Mouse (Mus musculus) large intestine, adult 2 months (tissue): Measurements from ENCODE around the gene Atp6v1g2. TPM values are rescaled to one million over a fixed set of nuclear protein-coding genes. Genes with fewer than 3 reads are reported as not detected.

Experiments
- DNase-seq: peaks from one replicate; pipeline ENCODE4 v3.0.0-alpha.2; 2012; ENCODE audit warnings: low read depth, low spot score
- whole genome bisulfite sequencing: fragments of 180-500 bp; shearing (Covaris S2); methylation state at CpG from one replicate; pipeline ENCODE4 v1.1.7; 2018; 5-methylcytosine and 5-hydroxymethylcytosine counted together
- polyA plus RNA-seq: library from polyadenylated mRNA; depleted of rRNA; stranded (reverse); fragments of >200 nt; gene quantifications from 2 replicates; pipeline ENCODE4 v1.2.3, GENCODE M21; 2012; rRNA removed

Gene Atp6v1g2
- polyA plus RNA-seq, 1 experiment: 4.2 TPM

DNA sequence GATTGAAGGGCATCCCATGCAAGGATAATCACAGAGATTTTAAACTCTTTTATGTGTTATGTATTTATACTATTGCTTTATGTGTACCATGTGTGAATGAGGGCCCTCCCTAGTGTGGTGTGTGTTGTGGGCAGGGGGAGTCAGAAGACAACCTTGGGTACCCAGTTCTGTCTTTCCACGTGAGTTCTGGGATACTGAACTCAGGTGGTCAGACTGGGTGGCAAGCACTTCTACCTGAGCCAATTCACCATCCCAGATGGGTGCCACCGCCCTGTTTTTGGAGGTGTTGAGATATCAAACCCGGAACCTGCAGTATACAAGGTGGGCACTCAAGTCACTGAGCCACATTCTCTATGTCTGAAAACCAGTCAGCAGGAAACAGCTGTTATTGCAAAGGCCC, 38.8 kb downstream of the Atp6v1g2 start:
- WGBS: 80% methylated on average over 3 of the region's 3 CpGs
- no peak for DNase-seq

DNA sequence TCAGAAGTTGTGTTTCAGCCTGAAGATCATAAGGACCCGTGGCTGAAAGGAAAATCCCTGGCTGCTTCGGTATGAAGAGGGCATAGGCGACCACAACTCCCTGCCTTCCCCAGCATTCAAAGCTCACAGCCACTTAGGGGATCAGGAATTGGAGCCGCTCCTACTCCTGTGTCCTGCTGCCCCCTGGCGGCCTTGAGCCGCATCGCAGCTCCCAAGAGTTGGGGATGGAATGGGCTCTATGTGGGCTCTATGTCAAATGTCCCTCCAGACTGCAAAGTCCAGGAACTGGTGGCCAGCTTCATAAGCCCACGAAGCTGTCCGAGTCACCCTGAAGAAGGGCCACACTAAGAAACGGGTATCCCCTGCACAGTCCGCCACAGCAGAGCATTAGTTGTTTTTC, 41.3 kb downstream of the Atp6v1g2 start:
- DNase-seq: no peak
- WGBS: 5% methylated on average over 11 of the region's 11 CpGs

DNA sequence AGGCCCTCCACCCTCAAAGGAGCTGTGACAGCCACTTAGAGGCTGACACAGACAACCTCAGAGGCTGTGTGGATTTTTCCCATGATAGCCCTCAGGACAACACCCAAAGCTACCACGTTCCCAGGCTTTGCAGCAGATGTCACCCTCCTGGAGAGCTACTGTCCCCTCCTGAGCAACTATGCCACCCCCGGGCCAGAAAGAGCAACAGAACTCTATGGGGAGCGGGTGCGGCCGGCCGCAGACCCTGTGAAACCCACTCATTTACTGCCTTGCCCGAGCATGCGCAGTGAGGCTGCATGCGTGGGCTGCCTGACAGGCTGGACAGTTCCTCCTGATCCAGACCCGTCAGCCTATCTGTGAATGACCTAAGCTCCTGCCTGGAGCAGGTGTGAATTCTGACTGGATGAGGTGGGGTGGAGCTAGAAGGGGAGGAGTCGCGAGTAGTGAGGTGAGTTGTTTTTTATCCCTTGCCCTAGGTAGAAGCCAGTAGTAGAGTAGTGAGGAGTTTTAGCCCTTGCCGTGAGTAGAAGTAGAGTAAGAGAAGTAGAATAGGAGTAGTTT, 42.9 kb downstream of the Atp6v1g2 start:
- 14% methylated on average over 13 of the region's 13 CpGs for WGBS

DNA sequence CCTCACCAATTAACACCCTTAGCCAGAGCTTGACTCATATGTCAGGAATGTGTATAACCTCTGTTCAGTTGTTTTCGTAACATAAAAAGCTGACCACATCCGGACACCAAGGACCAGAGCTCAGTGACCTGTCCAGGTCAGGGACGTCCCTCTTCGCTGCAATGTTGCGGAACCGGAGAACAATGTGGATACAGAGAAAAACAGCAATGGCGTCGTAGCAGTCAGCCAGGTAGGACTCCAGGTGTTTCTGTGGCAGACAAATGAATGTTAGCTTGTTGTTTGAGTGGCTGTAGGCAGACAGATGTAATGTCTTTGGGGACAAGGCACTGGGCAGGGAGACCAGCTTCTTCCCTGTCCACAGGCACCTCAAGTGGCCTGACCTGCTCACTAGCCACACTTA, 44.6 kb downstream of the Atp6v1g2 start:
- DNase-seq: no peak
- WGBS: 78% methylated on average over 8 of the region's 8 CpGs

More for the DNA sequence above, 42.9 kb downstream of the Atp6v1g2 start:
- DNase-seq: no peak

DNA sequence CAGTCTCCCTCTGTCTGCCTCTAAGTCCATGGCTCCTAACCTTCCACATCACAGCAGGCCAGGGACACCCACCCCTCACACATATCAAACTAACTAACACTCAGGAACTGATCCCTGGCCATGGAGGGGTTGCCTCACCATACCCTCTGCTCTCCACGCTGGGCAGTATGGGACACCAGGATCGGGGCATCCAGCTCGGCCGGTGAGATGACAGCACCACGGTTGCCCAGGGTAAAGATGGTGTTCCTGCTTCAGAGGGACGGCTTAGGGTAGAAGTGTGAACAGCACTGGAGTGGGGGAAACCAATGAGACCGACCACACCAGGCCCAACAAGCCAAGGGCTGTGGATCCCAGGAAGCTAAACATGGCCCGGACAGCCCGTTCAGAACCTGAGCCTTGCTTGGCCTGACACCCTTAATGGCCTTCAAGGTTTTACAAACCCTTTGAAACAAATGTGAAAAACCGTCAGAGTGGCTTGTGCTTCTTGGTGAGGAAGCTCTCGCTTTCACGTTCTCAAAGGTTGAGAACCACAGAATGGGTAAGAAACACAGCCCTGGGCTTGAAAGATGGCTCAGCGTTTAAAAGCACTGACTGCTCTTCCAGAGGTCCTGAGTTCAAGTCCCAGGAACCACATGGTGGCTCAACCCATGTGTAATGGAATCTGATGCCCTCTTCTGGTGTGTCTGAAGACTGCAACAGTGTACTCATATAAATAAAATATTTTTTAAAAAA, 45.7 kb downstream of the Atp6v1g2 start:
- WGBS: 88% methylated on average over 13 of the region's 13 CpGs
- no peak for DNase-seq

DNA sequence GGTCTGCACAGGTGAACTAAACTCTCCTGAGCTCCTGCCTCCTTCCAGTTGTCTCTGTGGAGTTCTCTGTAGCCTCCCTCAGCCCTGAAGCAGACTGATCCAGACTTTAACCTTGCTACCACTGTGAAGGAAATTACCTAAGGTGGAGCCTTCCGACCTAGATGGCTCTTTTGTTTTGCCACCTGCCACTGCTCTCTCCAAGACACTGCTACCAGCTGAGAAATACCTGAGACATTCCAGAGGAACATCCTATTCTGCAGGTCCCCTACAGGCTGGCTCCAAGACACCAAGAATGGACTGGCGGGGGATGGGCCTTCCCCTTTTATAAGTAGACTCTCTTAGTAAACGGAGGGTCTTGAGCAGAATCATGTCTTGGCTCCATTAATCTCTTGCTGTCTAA, 46.8 kb downstream of the Atp6v1g2 start:
- WGBS: 49% methylated on average over 3 of the region's 3 CpGs
- no peak for DNase-seq

DNA sequence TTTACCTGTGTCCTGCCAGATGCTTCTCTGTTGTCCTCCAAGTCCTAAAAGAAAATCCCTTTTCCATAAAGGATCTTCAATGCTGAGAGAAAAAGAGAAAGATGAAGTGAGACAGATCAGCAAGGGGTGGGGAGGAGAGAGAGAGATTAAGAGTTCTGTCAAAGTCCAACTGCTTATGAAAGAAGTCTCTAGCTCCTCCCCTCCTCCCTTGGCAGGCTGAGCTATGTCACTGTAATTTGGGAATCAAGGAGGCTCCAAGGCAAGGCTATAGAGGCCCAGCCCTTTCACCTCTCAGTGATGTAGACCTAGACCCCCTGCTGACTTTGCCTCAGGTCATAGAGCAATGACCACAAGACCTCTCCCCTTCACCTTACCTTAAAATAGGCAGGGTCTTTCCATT, 52.0 kb downstream of the Atp6v1g2 start:
- DNase-seq: no peak

Other genes with a start within 250 kb of the Atp6v1g2 start
- gene Vars, start 232.7 kb upstream of the Atp6v1g2 start, polyA plus RNA-seq: 104 and 139 TPM in 2 replicates
- gene Vwa7, start 217.1 kb upstream of the Atp6v1g2 start, polyA plus RNA-seq: 0.38 and 0.64 TPM in 2 replicates
- gene Sapcd1, start 205.6 kb upstream of the Atp6v1g2 start, polyA plus RNA-seq: 0.81 and 0.83 TPM in 2 replicates
- gene Msh5, start 186.9 kb upstream of the Atp6v1g2 start, polyA plus RNA-seq: 2.0 and 3.3 TPM in 2 replicates
- 209 and 263 TPM in 2 replicates for gene Clic1, start 183.7 kb upstream of the Atp6v1g2 start, polyA plus RNA-seq
- 12.5 and 14.9 TPM in 2 replicates for gene Ddah2, start 174.6 kb upstream of the Atp6v1g2 start, polyA plus RNA-seq
- 0.17 and 3.8 TPM in 2 replicates for gene Ly6g6c, start 168.3 kb upstream of the Atp6v1g2 start, polyA plus RNA-seq
- gene Mpig6b, start 167.5 kb upstream of the Atp6v1g2 start, polyA plus RNA-seq: 0.26 and 0.47 TPM in 2 replicates
- gene Ly6g6e, start 156.8 kb upstream of the Atp6v1g2 start, polyA plus RNA-seq: 0.38 and 0.73 TPM in 2 replicates
- 0.89 and 3.5 TPM in 2 replicates for gene Ly6g6d, start 155.6 kb upstream of the Atp6v1g2 start, polyA plus RNA-seq
- 1.6 and 2.6 TPM in 2 replicates for gene Ly6g6f, start 148.1 kb upstream of the Atp6v1g2 start, polyA plus RNA-seq
- 71.9 and 115 TPM in 2 replicates for gene Abhd16a, start 144.4 kb upstream of the Atp6v1g2 start, polyA plus RNA-seq
- 0.81 TPM in 1 of 2 replicates, not detected in the other for gene Ly6g5c, start 125.4 kb upstream of the Atp6v1g2 start, polyA plus RNA-seq
- 2.2 and 3.0 TPM in 2 replicates for gene Ly6g5b, start 118.2 kb upstream of the Atp6v1g2 start, polyA plus RNA-seq
- gene Gpank1, start 112.2 kb upstream of the Atp6v1g2 start, polyA plus RNA-seq: 18.4 and 19.4 TPM in 2 replicates
- 358 and 375 TPM in 2 replicates for gene Csnk2b, start 111.6 kb upstream of the Atp6v1g2 start, polyA plus RNA-seq
- gene D17H6S53E, start 107.3 kb upstream of the Atp6v1g2 start, polyA plus RNA-seq: 11.7 and 17.5 TPM in 2 replicates
- gene Apom, start 101.6 kb upstream of the Atp6v1g2 start, polyA plus RNA-seq: 0.26 TPM in 1 of 2 replicates, not detected in the other
- gene Bag6, start 98.5 kb upstream of the Atp6v1g2 start, polyA plus RNA-seq: 103 and 147 TPM in 2 replicates
- gene Prrc2a, start 68.8 kb upstream of the Atp6v1g2 start, polyA plus RNA-seq: 227 and 272 TPM in 2 replicates
- gene Aif1, start 57.6 kb upstream of the Atp6v1g2 start, polyA plus RNA-seq: 3.7 and 3.8 TPM in 2 replicates
- gene Lst1, start 45.2 kb upstream of the Atp6v1g2 start, polyA plus RNA-seq: 25.5 and 32.1 TPM in 2 replicates
- 23.4 and 35.1 TPM in 2 replicates for gene Ltb, start 39.2 kb upstream of the Atp6v1g2 start, polyA plus RNA-seq
- 3.7 and 4.9 TPM in 2 replicates for gene Tnf, start 31.7 kb upstream of the Atp6v1g2 start, polyA plus RNA-seq
- 1.8 and 2.5 TPM in 2 replicates for gene Lta, start 28.3 kb upstream of the Atp6v1g2 start, polyA plus RNA-seq
- gene Gm16181, start 12.8 kb upstream of the Atp6v1g2 start, polyA plus RNA-seq: not detected in 2 replicates
- gene Nfkbil1, start 2.1 kb downstream of the Atp6v1g2 start, polyA plus RNA-seq: 11.8 and 13.0 TPM in 2 replicates
- gene Ddx39b, start 8.1 kb downstream of the Atp6v1g2 start, polyA plus RNA-seq: 287 and 309 TPM in 2 replicates
- gene H2-D1, start 29.1 kb downstream of the Atp6v1g2 start, polyA plus RNA-seq: 1,065 and 1,224 TPM in 2 replicates
- 16.5 and 51.5 TPM in 2 replicates for gene H2-Q1, start 86.7 kb downstream of the Atp6v1g2 start, polyA plus RNA-seq
- gene H2-Q2, start 108.6 kb downstream of the Atp6v1g2 start, polyA plus RNA-seq: 245 and 632 TPM in 2 replicates
- gene H2-Q4, start 146.0 kb downstream of the Atp6v1g2 start, polyA plus RNA-seq: 80.0 and 122 TPM in 2 replicates
- 52.5 and 53.5 TPM in 2 replicates for gene H2-Q6, start 191.2 kb downstream of the Atp6v1g2 start, polyA plus RNA-seq
- 127 and 155 TPM in 2 replicates for gene H2-Q7, start 205.5 kb downstream of the Atp6v1g2 start, polyA plus RNA-seq
- 7.5 and 13.8 TPM in 2 replicates for gene H2-Q10, start 236.4 kb downstream of the Atp6v1g2 start, polyA plus RNA-seq